Mouse (Mus musculus) splenic B cell, adult 2 months (primary cell): ENCODE measurements at regions not wholly inside any gene's neighbourhood (a gene's known extent, or its start where the extent isn't known, plus 50 kb on each side); places are given as distances from the start of the nearest gene placed in this dataset.
A peak's percentile ranks its signal among the peaks of the same experiment; 100 is the strongest.

Experiments
- DNase-seq: peaks from one replicate; pipeline ENCODE4 v3.0.0-alpha.2; 2011; ENCODE audit warnings: low read depth, low spot score
- H3K27me3 ChIP-seq: 2 replicates; pipeline ENCODE4 v1.6.1; 2012; ENCODE audit warnings: mild to moderate bottlenecking, low read length, moderate library complexity, mixed read lengths; ENCODE audit not compliant: control insufficient read depth, poor library complexity, insufficient read depth, severe bottlenecking
- H3K36me3 ChIP-seq: 2 replicates; pipeline ENCODE4 v1.6.1; 2012; ENCODE audit warnings: mild to moderate bottlenecking, low read length, moderate library complexity, mixed read lengths; ENCODE audit not compliant: control insufficient read depth, poor library complexity, insufficient read depth, severe bottlenecking

GRCm38 (mm10) chr16:29802085-29802484 is 223.0 kb downstream of the Opa1 start:
- DNase-seq, result no peak
- H3K36me3 ChIP-seq, result no peaks in the 10 kb centered on the region
- H3K27me3 ChIP-seq, result no peaks in the 10 kb centered on the region

DNA sequence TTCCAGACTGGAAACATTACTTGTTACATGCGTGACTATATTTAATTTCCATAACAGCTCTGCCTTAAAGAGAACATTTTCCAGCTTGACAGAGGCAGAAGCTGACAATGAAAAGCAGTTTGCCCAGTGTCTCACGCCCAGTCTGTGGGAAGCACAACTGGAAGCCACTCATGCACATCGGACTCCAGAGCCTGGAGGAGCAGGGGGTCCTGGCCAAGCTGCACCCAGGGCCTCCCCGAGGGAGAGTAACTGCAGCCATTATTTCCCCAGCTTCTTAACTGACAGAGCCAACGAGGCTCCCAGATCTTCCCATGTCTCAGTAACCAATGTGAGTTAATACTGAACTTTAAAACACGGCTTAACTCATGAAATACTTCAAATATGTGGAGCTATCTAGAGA is 223.5 kb downstream of the Opa1 start:
- Histone ChIP-seq H3K27me3 (no peaks in the 10 kb centered on the region), H3K36me3 (no peaks in the 10 kb centered on the region)
- DNase-seq, result no peak

DNA sequence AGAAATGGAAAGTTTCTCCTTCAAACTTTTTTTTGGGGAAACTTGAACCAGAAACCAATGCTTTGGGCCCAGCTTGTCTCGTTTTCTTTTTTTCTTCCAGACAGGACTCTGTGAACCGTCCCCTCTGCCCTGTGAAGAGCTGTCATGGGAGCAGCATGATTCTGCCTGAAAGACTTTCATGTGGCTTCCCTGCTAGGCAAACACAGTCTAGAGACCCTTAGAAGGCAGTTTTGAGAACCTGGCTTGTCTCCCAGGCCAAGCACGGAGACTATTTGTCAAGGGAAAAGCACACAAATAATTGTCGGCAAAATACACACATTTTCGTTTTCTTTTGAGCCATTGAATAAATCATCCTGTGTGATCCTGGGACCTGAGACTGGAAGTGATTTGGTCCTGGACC is 228.7 kb downstream of the Opa1 start:
- H3K36me3 ChIP-seq, result no peaks in the 10 kb centered on the region
- DNase-seq, result no peak
- no peaks in the 10 kb centered on the region for H3K27me3 ChIP-seq

DNA sequence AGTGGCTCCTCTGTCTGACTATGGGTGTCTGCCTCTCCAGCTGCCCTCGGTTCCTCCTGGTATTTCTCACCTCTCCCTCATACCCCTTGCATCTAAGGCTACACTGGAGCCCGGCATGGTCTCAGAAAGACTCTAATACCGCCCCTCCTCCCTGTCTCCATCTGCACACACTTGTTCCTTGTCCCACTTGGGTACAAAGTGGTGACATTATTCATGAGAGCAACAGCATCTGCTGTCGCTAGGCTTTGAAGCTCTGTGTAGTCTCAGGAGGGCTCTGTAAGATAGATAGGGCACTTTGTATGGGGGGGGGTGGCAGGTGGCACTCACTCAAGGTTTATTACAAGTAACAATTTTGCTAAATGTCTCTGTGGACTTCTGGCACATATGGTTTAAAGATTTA is 229.7 kb downstream of the Opa1 start:
- Histone ChIP-seq H3K36me3 (no peaks in the 10 kb centered on the region), H3K27me3 (no peaks in the 10 kb centered on the region)
- no peak for DNase-seq

DNA sequence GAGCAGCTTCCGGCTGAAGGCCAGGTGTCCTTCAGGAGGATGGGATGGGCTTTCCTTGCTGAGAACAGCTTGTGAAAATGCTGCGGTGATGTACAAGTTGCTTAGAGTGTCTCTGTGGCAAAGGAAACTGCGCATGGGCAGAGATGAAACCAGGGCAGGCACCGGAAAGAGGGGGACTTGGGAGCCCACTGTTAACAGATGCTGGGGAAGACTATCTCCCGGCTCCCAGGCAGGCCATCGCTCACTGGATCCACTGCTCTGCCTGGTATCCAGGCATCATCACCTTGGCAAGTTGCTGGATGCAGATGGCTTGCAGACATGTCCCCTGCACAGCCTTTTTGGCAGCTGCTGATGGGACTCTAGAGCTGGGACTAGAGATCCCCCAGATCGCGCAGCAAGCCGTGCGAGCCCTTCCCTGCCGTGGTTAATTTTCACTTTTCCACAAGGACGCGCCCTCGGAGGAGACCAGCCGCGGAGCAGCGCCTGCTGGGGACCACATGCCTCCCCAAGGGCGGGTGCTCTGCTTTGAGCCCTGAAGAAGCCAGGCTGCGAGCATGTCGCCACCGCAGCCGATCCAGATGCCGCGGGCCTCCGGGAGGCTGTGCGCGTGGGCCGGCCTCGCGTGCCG is 234.4 kb downstream of the Opa1 start:
- peak; percentile 12 for DNase-seq
- Histone ChIP-seq H3K36me3 (no peaks in the 10 kb centered on the region), H3K27me3 (no peaks in the 10 kb centered on the region)

GRCm38 (mm10) chr16:29814039-29814438 is 234.9 kb downstream of the Opa1 start:
- Histone ChIP-seq H3K27me3 (no peaks in the 10 kb centered on the region), H3K36me3 (no peaks in the 10 kb centered on the region)
- DNase-seq, result peak; percentile 82

DNA sequence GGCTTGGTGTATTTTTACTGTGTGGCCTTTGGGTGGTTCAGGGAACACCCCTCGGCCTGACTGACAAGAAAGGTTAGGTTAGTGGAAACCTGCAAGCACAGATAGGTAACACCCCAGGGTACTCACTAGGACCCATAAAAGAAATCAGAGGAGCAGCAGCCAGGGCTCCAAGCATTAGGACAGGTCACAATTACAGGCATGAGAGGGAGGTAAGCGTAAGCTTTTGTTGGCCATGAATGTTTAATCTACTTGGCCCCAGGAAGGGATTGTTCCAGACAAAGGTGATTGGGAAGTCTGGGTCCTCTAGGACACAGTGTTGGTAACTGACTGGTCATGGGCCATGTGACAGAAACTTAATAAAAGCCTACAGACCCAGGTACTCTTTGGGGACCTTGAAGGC is 235.5 kb downstream of the Opa1 start:
- Histone ChIP-seq H3K27me3 (no peaks in the 10 kb centered on the region), H3K36me3 (no peaks in the 10 kb centered on the region)
- no peak for DNase-seq

DNA sequence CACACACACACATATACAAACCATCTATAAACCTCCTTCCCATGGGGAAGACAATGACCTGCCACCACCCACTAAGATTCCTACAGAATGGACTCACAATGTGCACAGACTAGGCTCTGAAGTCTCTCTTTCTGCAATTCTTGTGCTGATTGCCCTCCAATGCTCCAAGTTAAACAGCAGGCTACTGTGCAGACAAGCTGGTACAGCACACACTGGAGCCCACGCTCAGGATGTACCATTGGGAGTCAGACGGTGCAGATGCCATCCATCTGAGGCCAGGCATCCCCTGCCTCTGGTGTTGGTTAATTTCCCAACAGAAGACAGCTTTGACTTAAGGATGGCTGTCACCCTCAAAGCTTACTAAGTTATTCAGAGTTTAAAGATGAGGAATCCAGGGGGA is 236.1 kb downstream of the Opa1 start:
- H3K27me3 ChIP-seq, result no peaks in the 10 kb centered on the region
- H3K36me3 ChIP-seq, result no peaks in the 10 kb centered on the region
- DNase-seq, result no peak

DNA sequence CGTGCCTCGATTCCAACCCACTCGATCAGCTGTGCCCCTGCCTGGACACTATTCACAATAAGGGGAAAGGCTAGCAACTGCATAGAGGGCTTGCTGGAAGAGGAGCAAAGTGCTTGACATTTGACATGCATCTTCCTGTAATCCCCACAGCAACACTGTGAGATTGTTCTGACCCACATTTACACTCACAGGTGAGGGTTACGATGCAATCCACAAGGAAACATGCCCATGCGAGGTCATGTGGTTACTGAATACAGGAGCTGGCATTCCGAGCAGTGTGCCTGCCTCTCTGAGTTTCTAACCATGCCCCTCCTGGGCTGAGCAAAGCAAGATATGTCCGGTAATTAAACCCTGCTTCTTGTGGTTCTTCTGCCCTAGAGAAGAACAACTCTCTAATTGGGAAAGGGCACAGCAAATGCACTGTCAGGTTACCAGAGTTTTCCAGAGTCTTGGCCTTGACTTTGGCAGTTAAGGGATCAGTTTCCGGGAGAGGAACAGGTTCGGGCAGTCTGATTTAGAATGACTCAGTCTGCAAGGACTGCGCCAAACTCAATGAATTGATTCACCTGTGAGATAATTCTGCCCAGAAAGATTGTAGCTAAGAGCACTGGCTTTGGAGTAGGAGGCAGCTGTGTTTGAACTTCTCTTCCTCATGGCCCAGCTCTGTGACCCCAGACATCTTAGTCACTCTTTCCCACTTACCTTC is 236.7 kb downstream of the Opa1 start:
- H3K27me3 ChIP-seq, result no peaks in the 10 kb centered on the region

DNA sequence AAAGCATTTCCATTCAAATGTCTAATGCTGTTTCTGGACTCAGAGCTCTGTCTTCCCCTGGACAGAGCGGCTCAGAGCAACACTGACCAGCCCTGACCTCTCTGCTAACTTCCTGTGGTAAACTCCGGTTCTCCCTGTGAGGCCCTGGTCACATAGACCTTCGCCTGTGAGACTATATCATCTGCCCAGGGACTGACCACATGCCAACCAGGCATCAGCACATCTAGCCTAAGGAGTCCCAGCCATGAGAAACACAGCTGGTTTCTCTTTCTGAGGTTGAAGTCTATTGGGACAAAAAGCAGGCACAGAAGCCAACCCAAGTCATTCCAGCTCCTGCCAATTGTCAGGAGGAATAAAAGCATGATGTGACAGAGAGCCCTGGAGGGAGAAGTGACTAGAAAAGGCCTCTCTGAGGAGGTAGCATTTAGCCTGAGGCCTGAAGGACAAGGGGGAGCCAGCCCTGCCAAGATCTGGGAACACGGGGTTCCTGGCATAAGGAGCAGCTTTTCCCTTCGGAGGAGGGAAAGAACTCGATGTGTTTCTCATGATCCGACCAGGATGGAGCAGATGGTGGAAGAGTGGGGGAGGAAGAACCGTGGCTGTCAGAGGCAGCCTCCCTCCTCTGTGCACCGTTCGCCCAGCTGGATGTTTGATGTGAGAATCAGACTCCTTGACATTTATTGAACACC is 237.7 kb downstream of the Opa1 start:
- Histone ChIP-seq H3K27me3 (no peaks in the 10 kb centered on the region), H3K36me3 (no peaks in the 10 kb centered on the region)
- DNase-seq, result no peak

More for the DNA sequence above, 236.7 kb downstream of the Opa1 start:
- DNase-seq, result no peak
- H3K36me3 ChIP-seq, result no peaks in the 10 kb centered on the region

- Histone ChIP-seq H3K36me3 (no peaks in the 10 kb centered on the region), H3K27me3 (no peaks in the 10 kb centered on the region)
- DNase-seq, result no peak
Observed at GRCm38 (mm10) chr16:29818807-29819440, 239.8 kb downstream of the Opa1 start.

DNA sequence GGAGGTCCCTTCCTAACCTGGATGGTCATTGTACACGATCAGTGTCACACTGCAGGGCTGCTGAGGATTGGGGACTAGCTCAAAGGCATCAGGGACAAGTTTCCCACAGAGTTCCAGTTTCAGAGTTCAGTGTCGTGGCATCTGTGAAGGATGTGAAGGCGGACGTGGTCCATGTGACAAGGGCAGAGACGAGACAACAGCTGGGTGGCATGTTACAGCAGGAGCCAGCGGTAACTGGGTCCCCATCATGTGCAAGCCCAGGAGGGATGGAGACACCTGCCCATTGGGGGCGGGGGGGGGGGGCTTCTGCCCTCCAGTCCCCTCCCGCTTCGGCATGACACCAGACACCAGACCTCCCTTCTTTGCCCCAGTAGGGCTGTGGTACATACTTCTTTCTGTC is 241.6 kb downstream of the Opa1 start:
- DNase-seq, result no peak
- H3K27me3 ChIP-seq, result no peaks in the 10 kb centered on the region
- H3K36me3 ChIP-seq, result no peaks in the 10 kb centered on the region

GRCm38 (mm10) chr16:29822110-29822509 is 242.1 kb upstream of the Hes1 start:
- DNase-seq, result no peak
- Histone ChIP-seq H3K27me3 (no peaks in the 10 kb centered on the region), H3K36me3 (no peaks in the 10 kb centered on the region)

DNA sequence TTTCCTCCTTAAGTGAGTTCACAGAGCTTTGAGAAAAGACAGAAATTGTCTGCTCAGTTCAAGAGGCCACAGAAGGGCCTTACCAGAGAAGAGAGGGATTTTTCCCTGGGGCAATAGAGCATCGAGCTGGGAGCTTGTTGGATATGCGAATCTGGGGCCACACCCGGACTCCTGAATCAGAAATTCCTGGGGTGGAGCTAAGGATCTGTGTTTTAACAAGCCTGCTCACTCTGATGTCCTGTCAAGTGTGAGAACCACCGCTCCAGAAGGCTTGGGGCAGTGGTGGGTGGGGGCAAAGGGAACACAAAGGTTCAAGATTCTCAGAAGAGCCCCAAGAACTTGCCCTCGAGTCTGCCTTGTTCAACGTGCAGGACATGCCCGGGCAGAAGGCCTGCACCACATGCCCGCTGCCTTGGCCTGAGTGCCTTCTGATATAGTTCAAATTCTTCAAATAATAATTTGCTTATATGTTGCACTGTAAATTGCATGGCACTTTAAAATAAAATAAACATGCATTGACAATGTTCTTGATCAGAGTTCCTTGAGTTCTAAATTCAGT is 241.3 kb upstream of the Hes1 start:
- no peak for DNase-seq
- no peaks in the 10 kb centered on the region for H3K27me3 ChIP-seq
- no peaks in the 10 kb centered on the region for H3K36me3 ChIP-seq

DNA sequence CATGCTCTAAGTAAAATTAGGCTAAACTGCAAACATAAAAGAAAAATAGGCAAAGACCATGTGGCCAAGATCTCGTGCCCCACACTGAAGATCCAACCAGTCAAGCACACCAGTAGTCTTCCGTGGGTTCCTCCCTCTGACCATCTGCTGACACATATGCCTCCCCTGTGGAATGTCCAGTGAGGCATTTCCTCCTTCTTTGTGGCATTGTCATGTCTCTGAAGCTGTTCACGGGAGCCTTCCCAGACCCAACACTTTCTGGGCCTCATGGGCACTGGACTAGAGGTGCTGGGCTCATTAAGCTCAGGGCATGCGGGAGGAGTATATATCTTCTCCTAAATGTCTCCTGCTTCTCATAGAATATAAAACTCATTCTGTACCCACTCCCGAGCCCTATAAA is 237.3 kb upstream of the Hes1 start:
- DNase-seq, result no peak
- Histone ChIP-seq H3K27me3 (no peaks in the 10 kb centered on the region), H3K36me3 (no peaks in the 10 kb centered on the region)
